Mouse (Mus musculus) spleen, adult 18-20 months (tissue): Measurements from ENCODE around the gene Gm9508.
"Not testable (repeated sequence)": the region's sequence is repeated elsewhere in the genome, so short reads cannot be mapped to it uniquely, and the experiment has no call there.

Source experiments
- DNase-seq, 2 experiments: peaks; one replicate each; pipeline ENCODE4 v3.0.0; 2022; ENCODE audit warnings: mixed read lengths in 2 of 2

Gm9508 gene

GRCm38 (mm10) chr10:77697133-77697532, at the start of gene Gm9508:
TSS of gene Gm9508 (minus strand) at chr10:77697233.
- DNase-seq = no peak

- not testable (repeated sequence) for DNase-seq
Measured at GRCm38 (mm10) chr10:77741924-77742688, 45.1 kb upstream of the Gm9508 start, which contains the start of gene Gm18596. TSS of gene Gm18596 (minus strand) at chr10:77742638.

GRCm38 (mm10) chr10:77738929-77739328, 41.9 kb upstream of the Gm9508 start:
- DNase-seq = no peak

- no peak for DNase-seq
Measured at GRCm38 (mm10) chr10:77735928-77736327, 38.9 kb upstream of the Gm9508 start.

- DNase-seq = peak in 1 of 2 experiments; percentile 16
Measured at GRCm38 (mm10) chr10:77729241-77729640, 32.2 kb upstream of the Gm9508 start.

- DNase-seq = no peak
Measured at GRCm38 (mm10) chr10:77728280-77728679, 31.2 kb upstream of the Gm9508 start.

- no peak for DNase-seq
Measured at GRCm38 (mm10) chr10:77726186-77726585, 29.2 kb upstream of the Gm9508 start, which contains the start of gene Gm10100. TSS of gene Gm10100 (plus strand) at chr10:77726486.

GRCm38 (mm10) chr10:77724855-77725254, 27.8 kb upstream of the Gm9508 start:
- no peak for DNase-seq

- DNase-seq = not testable (repeated sequence)
Measured at GRCm38 (mm10) chr10:77720299-77720698, 23.3 kb upstream of the Gm9508 start, which contains the start of gene Krtap12-1. TSS of gene Krtap12-1 (plus strand) at chr10:77720599.

GRCm38 (mm10) chr10:77715507-77715906, 18.5 kb upstream of the Gm9508 start, which contains the start of gene Gm10142:
TSS of gene Gm10142 (plus strand) at chr10:77715807.
- no peak for DNase-seq

- DNase-seq = no peak
Measured at GRCm38 (mm10) chr10:77713734-77714133, 16.7 kb upstream of the Gm9508 start.

- not testable (repeated sequence) for DNase-seq
Measured at GRCm38 (mm10) chr10:77711157-77711556, 14.1 kb upstream of the Gm9508 start, which contains the start of gene Gm10024. TSS of gene Gm10024 (plus strand) at chr10:77711457.

GRCm38 (mm10) chr10:77709831-77710230, 12.8 kb upstream of the Gm9508 start:
- no peak for DNase-seq

- no peak for DNase-seq
Measured at GRCm38 (mm10) chr10:77706326-77706725, 9.3 kb upstream of the Gm9508 start, which contains the start of gene Gm10272. TSS of gene Gm10272 (plus strand) at chr10:77706626.

GRCm38 (mm10) chr10:77690356-77690807, 6.7 kb downstream of the Gm9508 start, which contains the start of gene Gm19402:
TSS of gene Gm19402 (minus strand) at chr10:77690757.
- not testable (repeated sequence) for DNase-seq

GRCm38 (mm10) chr10:77687021-77687420, 10.0 kb downstream of the Gm9508 start:
- DNase-seq = no peak

GRCm38 (mm10) chr10:77685895-77686664, 11.0 kb downstream of the Gm9508 start, which contains the start of gene Tspear:
TSS of gene Tspear (plus strand) at chr10:77686569.
- DNase-seq = no peak

GRCm38 (mm10) chr10:77684181-77684580, 12.9 kb downstream of the Gm9508 start:
- DNase-seq = no peak

- no peak for DNase-seq
Measured at GRCm38 (mm10) chr10:77682994-77683393, 14.0 kb downstream of the Gm9508 start.

GRCm38 (mm10) chr10:77677562-77677961, 19.5 kb downstream of the Gm9508 start:
- no peak for DNase-seq

- DNase-seq = peak; percentile 20 to 32
Measured at GRCm38 (mm10) chr10:77673765-77674164, 23.3 kb downstream of the Gm9508 start.

- DNase-seq = no peak
Measured at GRCm38 (mm10) chr10:77671519-77671918, 25.5 kb downstream of the Gm9508 start.

GRCm38 (mm10) chr10:77670710-77671109, 26.3 kb downstream of the Gm9508 start:
- DNase-seq = no peak
